Mouse (Mus musculus) sigmoid colon, adult 10 weeks (tissue): ENCODE data around the gene Abcb4. TPM values are rescaled to one million over a fixed set of nuclear protein-coding genes. Genes with fewer than 3 reads are reported as not detected.

Experiments
- polyA plus RNA-seq: library from polyadenylated mRNA; stranded (reverse); fragments of 350-450 nt; fragmentation: Illumina TruSeq; extraction: RNeasy Lipid Tissue Mini Kit (QIAGEN cat#74804); gene quantifications from one replicate; pipeline ENCODE4 v1.2.3, GENCODE M21; 2014; ENCODE audit warnings: low read depth, low replicate concordance

The Abcb4 gene
- polyA plus RNA-seq: 1.2 TPM

DNA sequence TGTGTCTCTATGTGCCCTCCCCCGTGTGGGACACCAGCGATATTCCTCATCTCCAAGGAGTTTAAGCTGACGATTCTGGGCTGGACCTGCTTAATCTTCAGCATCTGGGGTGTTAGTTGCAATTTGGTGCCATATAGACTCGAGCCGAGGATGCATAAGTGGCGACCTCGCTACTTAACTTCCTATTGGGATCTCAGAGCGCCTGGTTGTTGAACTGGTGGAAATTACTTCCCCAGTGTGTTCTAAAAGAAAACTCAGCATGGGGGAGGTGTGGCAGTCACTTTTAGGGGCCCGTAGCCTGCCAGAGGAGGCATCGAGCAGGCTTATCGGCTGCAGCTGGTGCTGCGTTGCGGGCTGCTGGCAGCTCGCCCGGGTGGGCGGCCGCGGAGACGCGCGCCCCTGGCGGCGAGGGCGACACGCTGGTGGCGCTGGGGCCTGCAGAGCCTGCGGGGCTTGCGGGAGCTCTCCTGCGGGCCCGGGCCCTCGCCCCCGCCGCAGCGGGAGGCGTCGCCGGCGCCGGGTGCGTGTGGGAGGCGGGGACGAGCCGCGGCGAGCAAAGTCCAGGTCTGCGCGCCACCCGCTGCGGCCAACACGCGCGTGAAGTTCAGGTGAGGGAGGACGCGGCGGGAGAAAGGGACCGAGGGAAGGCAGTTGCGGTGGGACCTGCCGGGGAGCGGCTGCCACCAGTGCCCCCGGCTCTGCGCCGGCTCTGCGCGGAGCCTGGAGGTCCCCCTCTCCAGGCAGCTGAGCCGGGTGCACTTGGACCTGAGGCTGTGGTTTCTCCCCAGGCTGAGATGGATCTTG lies at the start of gene Abcb4:
Abcb4 (plus strand) TSS at position 418 of the 804 bp plus-strand sequence.

DNA sequence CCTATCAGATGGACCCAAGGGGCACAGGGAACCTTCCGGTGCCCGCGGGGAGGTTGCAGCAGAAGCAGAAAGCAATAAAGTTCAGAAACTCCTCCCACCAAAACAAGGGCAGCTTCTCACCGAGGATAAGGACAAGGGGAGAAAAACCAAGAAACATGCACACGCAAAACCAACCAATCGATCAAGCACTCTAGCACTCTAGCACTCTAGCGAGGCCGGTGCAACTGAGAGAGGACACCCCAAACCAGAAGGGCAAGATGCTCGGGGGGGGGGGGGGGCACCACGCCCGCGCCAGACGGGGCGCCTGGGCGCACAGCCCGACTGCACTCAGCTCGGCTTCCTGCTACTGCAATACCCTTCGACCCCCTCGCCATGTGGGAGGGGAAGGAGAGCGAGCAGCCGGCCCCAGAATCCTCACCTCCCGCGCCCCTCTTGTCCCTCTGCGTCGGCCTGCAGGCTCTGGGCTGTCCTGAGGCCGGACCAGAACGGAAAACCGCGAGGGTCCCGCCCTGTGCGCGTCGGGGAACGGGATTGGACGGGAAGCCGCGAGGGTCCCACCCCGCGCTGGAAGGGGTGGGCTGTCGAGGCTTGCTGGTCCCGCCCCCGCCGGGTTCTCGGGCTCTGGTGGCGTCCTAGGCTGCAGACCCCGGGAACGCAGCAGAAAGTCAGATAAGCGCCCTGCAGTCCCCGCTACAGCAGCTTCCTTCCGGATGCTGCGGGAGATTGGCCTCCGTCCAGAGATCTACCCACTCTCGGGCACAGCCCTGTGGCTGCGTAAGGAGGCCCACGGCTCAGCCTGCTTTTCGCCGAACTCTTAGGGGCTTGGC lies 103.4 kb downstream of the Abcb4 start, which contains the start of gene Crot:
Crot (minus strand) TSS at position 639 of the 827 bp plus-strand sequence.

Other genes starting within 250 kb of the Abcb4 start
- gene Abcb1a, start 233.6 kb upstream of the Abcb4 start, polyA plus RNA-seq: 492 TPM
- gene Abcb1b, start 95.6 kb upstream of the Abcb4 start, polyA plus RNA-seq: 3.6 TPM
- gene Crot, start 103.6 kb downstream of the Abcb4 start, polyA plus RNA-seq: 106 TPM
- 129 TPM for gene Tmem243, start 207.0 kb downstream of the Abcb4 start, polyA plus RNA-seq